Mouse (Mus musculus) right cerebral cortex, postnatal 10 days (tissue): ENCODE measurements around the gene Mtfmt.

Source experiments
- DNase-seq, 2 experiments: peaks; one replicate each; pipeline ENCODE4 v3.0.0; 2021; ENCODE audit warnings: low spot score in 2 of 2

Gene Mtfmt

GRCm38 (mm10) chr9:65427511-65427910 lies 8.1 kb upstream of the Mtfmt start:
- no peak for DNase-seq

- DNase-seq: no peak
These were observed 7.6 kb upstream of the Mtfmt start for GRCm38 (mm10) chr9:65428003-65428402.

- no peak for DNase-seq
These were observed 5.2 kb upstream of the Mtfmt start for GRCm38 (mm10) chr9:65430401-65430800.

GRCm38 (mm10) chr9:65430921-65431320 lies 4.7 kb upstream of the Mtfmt start:
- no peak for DNase-seq

GRCm38 (mm10) chr9:65432236-65432635 lies 3.3 kb upstream of the Mtfmt start:
- DNase-seq: peak; percentile 87 to 91

- peak in 1 of 2 experiments; percentile 43 for DNase-seq
These were observed 1.4 kb upstream of the Mtfmt start for GRCm38 (mm10) chr9:65434140-65434539.

GRCm38 (mm10) chr9:65435211-65435610 lies 371 bp upstream of the Mtfmt start:
- DNase-seq: no peak

GRCm38 (mm10) chr9:65444692-65445091 lies 9.1 kb downstream of the Mtfmt start:
- no peak for DNase-seq

GRCm38 (mm10) chr9:65447951-65448350 lies 12.4 kb downstream of the Mtfmt start:
- DNase-seq: no peak

GRCm38 (mm10) chr9:65458975-65459374 lies 23.4 kb downstream of the Mtfmt start:
- no peak for DNase-seq

GRCm38 (mm10) chr9:65460198-65460597 lies 24.6 kb downstream of the Mtfmt start:
- DNase-seq: no peak

- peak; percentile 96 to 97 for DNase-seq
These were observed 25.3 kb downstream of the Mtfmt start, which contains the start of gene Spg21 for GRCm38 (mm10) chr9:65460732-65461442. Gene Spg21, plus strand, starts transcription at chr9:65460947.

- DNase-seq: no peak
These were observed 27.0 kb downstream of the Mtfmt start for GRCm38 (mm10) chr9:65462544-65462943.

GRCm38 (mm10) chr9:65464161-65464560 lies 28.6 kb downstream of the Mtfmt start:
- DNase-seq: peak in 1 of 2 experiments; percentile 44

- no peak for DNase-seq
These were observed 29.7 kb downstream of the Mtfmt start for GRCm38 (mm10) chr9:65465241-65465640.

GRCm38 (mm10) chr9:65467686-65468085 lies 32.1 kb downstream of the Mtfmt start:
- no peak for DNase-seq

GRCm38 (mm10) chr9:65472769-65473168 lies 37.2 kb downstream of the Mtfmt start:
- no peak for DNase-seq

GRCm38 (mm10) chr9:65479158-65479557 lies 43.6 kb downstream of the Mtfmt start:
- DNase-seq: no peak

GRCm38 (mm10) chr9:65480071-65480470 lies 44.5 kb downstream of the Mtfmt start:
- no peak for DNase-seq

GRCm38 (mm10) chr9:65491476-65491875 lies 55.9 kb downstream of the Mtfmt start:
- DNase-seq: no peak

- DNase-seq: no peak
These were observed 56.8 kb downstream of the Mtfmt start for GRCm38 (mm10) chr9:65492351-65492750.

- no peak for DNase-seq
These were observed 57.3 kb downstream of the Mtfmt start for GRCm38 (mm10) chr9:65492851-65493250.

- peak in 1 of 2 experiments; percentile 37 for DNase-seq
These were observed 66.6 kb downstream of the Mtfmt start for GRCm38 (mm10) chr9:65502146-65502545.
